Mouse (Mus musculus): ENCODE measurements around the gene Gapdhs. TPM values are rescaled to one million over a fixed set of nuclear protein-coding genes. Genes with fewer than 3 reads are reported as not detected.

Gene Gapdhs
- polyA plus RNA-seq, 1 experiment from 2014 or later = 0.46 TPM

DNA sequence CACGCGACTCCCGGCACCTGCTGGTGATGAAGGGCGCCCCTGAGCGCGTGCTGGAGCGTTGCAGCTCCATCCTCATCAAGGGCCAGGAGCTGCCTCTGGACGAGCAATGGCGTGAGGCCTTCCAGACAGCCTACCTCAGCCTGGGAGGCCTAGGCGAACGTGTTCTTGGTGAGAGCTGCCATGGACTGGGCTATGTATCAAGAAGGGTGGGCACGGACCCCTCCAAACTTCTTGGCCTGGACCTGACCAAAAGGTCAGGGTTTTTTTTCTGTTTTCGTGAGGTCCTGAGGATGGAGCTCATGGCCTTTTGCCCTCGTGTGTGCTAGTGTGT lies 25.8 kb downstream of the Gapdhs start:
- in situ Hi-C loops (cut with MboI; ENCODE audit: low pct_unique_long_range_greater_than_20kb) = no loop called here
- DNase-seq (ENCODE audit: low read depth, low spot score) (no peak), ATAC-seq (no peak)
- peaks cover 20% of the 10 kb centered on the region for H3K27me3 ChIP-seq
- ChIA-PET CTCF (no interaction called here), POLR2A (no interaction called here)
- TF ChIP-seq CTCF (IDR thresholded peaks at IDR 0.05) = no peak

DNA sequence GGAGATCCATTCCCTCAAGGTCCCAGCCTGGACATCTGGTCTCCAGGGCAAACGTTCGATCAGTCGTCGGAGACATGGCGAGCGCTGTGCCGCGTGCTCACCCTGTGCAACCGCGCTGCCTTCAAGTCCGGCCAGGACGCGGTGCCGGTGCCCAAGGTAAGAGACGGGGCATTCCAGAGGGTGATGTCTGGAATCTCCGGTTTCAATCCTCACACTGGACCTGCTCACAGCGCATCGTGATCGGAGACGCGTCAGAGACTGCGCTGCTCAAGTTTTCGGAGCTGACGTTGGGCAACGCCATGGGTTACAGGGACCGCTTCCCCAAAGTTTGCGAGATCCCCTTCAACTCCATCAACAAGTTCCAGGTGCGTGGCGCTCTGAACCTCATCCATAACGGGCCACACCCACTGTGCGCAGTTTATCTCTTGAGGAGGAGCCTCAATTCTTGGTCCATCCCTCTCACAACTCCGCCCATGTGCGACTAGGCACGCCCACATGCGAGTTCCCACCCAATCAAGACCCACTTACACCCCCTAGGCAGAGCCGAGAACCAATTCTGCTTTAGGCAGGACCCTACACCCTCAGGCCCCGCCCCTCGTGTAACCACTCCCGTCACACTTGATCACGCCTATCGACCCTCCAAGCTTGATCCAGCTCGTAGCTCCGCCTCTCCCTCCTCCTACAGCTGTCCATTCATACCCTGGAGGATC lies 26.3 kb downstream of the Gapdhs start:
- no peak for DNase-seq (ENCODE audit: low read depth, low spot score)
- TF ChIP-seq CTCF (IDR thresholded peaks at IDR 0.05) = no peak
- ChIA-PET POLR2A (no interaction called here), CTCF (no interaction called here)
- peaks cover 20% of the 10 kb centered on the region for H3K27me3 ChIP-seq
- peak; percentile 15 for ATAC-seq
- in situ Hi-C loops (cut with MboI; ENCODE audit: low pct_unique_long_range_greater_than_20kb) = no loop called here

DNA sequence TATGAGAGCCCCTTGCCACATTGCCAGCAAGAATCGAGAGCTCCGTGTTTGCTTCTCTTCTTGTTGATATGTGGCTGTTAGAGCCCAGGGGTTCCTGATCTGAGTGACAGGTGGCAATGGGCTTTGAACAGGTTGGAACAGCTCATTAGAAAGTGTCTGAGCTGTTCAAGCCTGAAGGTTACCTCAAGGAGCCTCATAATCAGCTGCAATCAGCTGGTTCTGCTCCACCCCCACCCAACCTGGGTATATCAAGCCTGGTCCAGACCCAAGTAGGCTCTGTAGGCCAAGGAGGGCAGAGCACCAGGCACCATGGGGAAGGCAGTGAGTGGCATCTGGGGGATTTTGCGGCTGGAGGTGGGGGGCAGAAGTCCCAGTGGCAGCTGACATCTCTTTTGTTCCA lies 31.5 kb downstream of the Gapdhs start, which contains the start of gene Atp4a:
Gene Atp4a (plus strand): TSS at position 268 of the 400 bp plus-strand sequence.
- ATAC-seq = no peak
- no peak for TF ChIP-seq CTCF (IDR thresholded peaks at IDR 0.05)

DNA sequence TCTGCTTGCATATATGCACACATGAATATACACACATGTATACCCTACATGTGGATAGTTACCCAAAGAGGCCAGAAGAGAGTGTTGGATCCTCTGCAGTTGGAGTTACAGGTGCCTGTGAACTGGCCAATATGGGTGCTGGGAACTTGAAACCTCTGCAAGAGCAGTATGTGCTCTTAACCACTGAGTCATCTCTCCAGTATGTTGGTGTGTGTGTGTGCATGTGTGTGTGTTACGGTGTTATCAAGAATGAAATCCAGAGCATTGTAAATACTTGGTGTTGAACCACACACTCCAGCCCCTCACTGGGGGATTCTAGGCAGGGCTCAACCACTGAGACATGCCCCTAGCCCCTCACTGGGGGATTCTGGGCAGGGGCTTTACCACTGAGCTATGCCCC lies 36.0 kb downstream of the Gapdhs start:
- ATAC-seq = no peak
- no peak for TF ChIP-seq CTCF (IDR thresholded peaks at IDR 0.05)
- H3K27me3 ChIP-seq = peaks cover 18% of the 10 kb centered on the region
- ChIA-PET POLR2A (no interaction called here), CTCF (interaction anchor here (1.5 kb wide), 1 partner anchor 41 kb away, joined by 4 read pairs; no protein-coding TSS in a partner anchor)
- in situ Hi-C loops (cut with MboI; ENCODE audit: low pct_unique_long_range_greater_than_20kb) = no loop called here
- no peak for DNase-seq (ENCODE audit: low read depth, low spot score)

More for the DNA sequence above, 31.5 kb downstream of the Gapdhs start, which contains the start of gene Atp4a:
- ChIA-PET POLR2A (no interaction called here), CTCF (no interaction called here)
- DNase-seq (ENCODE audit: low read depth, low spot score) = no peak
- peaks cover 29% of the 10 kb centered on the region for H3K27me3 ChIP-seq
- in situ Hi-C loops (cut with MboI; ENCODE audit: low pct_unique_long_range_greater_than_20kb) = no loop called here

DNA sequence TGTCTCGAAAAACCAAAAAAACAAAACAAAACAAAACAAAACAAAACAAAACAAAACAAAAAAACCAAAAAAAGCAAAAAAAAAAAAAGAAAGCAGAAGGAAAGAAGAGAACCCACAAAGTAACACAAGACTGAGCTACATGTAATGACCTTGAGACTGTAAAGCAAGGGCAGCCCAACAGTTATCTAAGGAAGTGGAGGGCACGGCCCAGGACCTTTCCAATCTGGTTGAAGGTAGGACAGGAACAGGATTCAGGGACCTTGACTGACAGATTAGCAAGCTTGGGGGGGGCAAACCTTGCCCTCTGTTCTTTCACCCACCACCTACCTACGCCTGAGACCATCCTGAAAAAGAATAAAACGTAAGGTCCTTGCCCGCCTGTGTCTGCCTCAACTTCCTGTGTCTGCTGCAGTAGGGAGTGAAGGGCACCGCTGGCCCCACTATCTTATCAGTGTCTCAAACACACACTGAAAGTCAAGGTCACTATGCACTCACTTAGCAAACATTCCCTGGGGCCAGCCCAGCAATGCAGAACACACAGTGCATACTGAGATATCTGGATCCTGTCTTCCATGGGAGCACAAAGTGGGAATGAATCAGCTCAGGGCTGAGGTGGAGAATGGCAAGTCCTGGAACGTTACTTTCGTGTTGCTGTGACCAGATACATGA lies 37.1 kb downstream of the Gapdhs start:
- ATAC-seq (no peak), DNase-seq (ENCODE audit: low read depth, low spot score) (no peak)
- CTCF ChIA-PET = no interaction called here
- TF ChIP-seq CTCF (IDR thresholded peaks at IDR 0.05) = no peak
- POLR2A ChIA-PET = no interaction called here
- peaks cover 18% of the 10 kb centered on the region for H3K27me3 ChIP-seq
- in situ Hi-C loops (cut with MboI; ENCODE audit: low pct_unique_long_range_greater_than_20kb) = no loop called here

DNA sequence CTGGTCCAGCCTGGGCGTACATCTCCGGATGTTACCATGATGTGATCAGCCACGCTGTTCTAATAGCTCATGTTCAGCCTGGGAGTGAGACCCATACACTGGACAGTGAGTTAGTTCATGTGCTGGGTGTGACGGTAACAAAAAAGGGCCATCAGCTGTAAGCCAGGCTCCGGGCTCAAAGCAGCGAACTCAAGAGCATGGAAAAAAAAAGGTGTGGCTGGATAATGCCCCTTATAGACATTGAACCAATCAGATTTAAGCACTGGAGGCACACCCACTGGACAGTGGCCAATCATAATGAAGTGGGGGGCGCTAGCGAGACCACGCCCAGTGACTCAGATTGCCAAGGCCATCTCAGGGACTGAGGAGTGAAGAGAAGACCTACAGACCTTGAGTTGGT lies 44.9 kb downstream of the Gapdhs start, which contains the start of gene 2200002J24Rik:
Gene 2200002J24Rik (plus strand): TSS at position 338 of the 400 bp plus-strand sequence.
- TF ChIP-seq CTCF (IDR thresholded peaks at IDR 0.05) = no peak
- no peak for ATAC-seq
- POLR2A ChIA-PET = no interaction called here
- in situ Hi-C loops (cut with MboI; ENCODE audit: low pct_unique_long_range_greater_than_20kb) = no loop called here
- CTCF ChIA-PET = no interaction called here
- no peak for DNase-seq (ENCODE audit: low read depth, low spot score)
- peaks cover 10% of the 10 kb centered on the region for H3K27me3 ChIP-seq

DNA sequence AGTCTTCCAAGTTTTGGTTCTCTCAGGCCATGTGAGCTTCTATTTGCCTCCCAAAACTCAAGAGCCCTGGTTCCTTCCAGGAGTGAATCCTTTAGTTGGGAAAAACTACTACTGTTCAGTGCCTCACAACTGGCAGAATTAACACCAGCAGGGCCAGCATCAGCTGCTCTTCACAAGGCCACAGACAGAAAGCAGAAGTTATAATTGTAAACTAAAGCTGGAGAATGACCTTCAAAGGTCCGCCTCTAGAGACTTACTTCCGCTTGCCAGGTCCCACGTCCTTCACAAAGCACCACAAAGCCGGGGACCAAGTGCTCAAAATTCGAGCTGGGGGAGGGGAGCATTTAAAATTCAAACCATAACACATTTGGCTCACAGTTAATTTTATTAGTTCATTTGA lies 45.4 kb downstream of the Gapdhs start:
- TF ChIP-seq CTCF (IDR thresholded peaks at IDR 0.05) = no peak
- in situ Hi-C loops (cut with MboI; ENCODE audit: low pct_unique_long_range_greater_than_20kb) = no loop called here
- ChIA-PET CTCF (no interaction called here), POLR2A (interaction anchor here (1.0 kb wide), 1 partner anchor 10 kb away, joined by 3 read pairs; no protein-coding TSS in a partner anchor)
- H3K27me3 ChIP-seq = peaks cover 9% of the 10 kb centered on the region
- no peak for ATAC-seq
- DNase-seq (ENCODE audit: low read depth, low spot score) = no peak

DNA sequence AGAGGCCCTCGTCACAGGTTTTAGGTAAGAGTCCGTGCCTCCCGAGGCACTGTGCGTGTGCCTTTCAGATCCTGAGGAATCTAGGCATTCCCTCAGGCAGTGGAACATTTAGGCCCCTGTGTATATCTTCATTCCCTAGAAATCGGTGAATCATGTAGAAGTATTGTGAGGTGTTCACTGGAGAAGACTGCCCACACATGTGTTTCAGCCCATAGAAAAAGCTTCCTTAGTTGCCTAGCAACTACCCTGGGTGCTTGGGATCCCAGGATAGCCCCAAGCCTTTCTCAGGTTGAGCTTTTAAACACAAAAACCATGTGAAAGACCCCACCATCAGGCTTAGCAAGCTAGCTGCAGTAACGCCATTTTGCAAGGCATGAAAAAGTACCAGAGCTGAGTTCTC lies 55.2 kb downstream of the Gapdhs start:
- DNase-seq (ENCODE audit: low read depth, low spot score) (peak; percentile 7), ATAC-seq (no peak)
- no peaks in the 10 kb centered on the region for H3K27me3 ChIP-seq
- ChIA-PET CTCF (no interaction called here), POLR2A (interaction anchor here (1.0 kb wide), 1 partner anchor 9 kb away, joined by 3 read pairs; no protein-coding TSS in a partner anchor)
- in situ Hi-C loops (cut with MboI; ENCODE audit: low pct_unique_long_range_greater_than_20kb) = no loop called here
- no peak for TF ChIP-seq CTCF (IDR thresholded peaks at IDR 0.05)

DNA sequence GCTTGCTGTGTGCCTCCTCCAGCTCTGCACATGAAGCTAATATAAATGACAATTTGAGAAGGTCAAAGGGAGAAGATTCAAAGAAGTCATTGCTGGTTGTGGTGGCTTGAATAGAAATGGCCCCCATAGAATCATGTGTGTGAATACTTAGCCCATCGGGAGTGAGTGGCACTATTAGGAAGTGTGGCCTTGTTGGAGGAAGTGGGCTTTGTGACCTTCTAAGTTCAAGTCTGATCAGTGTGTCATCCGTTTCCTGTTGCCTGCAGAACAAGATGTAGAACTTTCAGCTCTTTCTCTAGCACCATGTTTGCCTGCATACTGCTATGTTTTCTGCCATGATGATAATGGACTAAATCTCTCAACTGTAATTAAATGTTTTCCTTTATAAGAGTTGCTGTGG lies 60.1 kb downstream of the Gapdhs start:
- POLR2A ChIA-PET = no interaction called here
- ATAC-seq (no peak), DNase-seq (ENCODE audit: low read depth, low spot score) (no peak)
- no peaks in the 10 kb centered on the region for H3K27me3 ChIP-seq
- CTCF ChIA-PET = interaction anchor here (0.7 to 1.6 kb wide), 2 partner anchors 11 to 14 kb away, joined by 3 to 6 read pairs; no protein-coding TSS in a partner anchor
- no peak for TF ChIP-seq CTCF (IDR thresholded peaks at IDR 0.05)
- in situ Hi-C loops (cut with MboI; ENCODE audit: low pct_unique_long_range_greater_than_20kb) = no loop called here

DNA sequence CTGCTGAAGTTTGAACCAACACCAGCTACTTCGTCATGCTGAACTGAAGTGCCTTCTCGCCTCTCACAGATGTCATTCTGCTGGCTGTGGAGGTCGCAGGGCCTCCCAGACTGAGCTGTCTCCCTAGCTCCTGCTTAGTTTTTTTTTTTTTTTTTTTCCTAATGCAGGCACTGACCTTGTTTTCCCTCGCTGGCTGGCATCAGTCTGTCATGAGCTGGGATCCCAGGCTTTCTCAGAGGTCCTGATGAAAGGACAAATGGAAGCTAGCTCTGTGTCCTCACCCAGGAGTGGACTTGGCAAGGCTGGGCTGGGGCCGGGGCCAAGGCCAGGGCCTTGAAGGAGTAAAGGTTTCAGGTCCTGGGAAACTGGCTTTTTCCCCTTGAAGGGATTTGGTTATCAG lies 61.6 kb downstream of the Gapdhs start:
- no peak for TF ChIP-seq CTCF (IDR thresholded peaks at IDR 0.05)
- ChIA-PET POLR2A (no interaction called here), CTCF (no interaction called here)
- no peaks in the 10 kb centered on the region for H3K27me3 ChIP-seq
- no peak for DNase-seq (ENCODE audit: low read depth, low spot score)
- ATAC-seq = no peak
- in situ Hi-C loops (cut with MboI; ENCODE audit: low pct_unique_long_range_greater_than_20kb) = no loop called here

Other genes with a start within 250 kb of the Gapdhs start
- gene Arhgap33, start 208.6 kb downstream of the Gapdhs start, polyA plus RNA-seq (2021) = 5.4 TPM
- gene Hspb6, start 191.5 kb downstream of the Gapdhs start, polyA plus RNA-seq (2021) = 29.8 TPM
- 19.5 TPM for gene Proser3, start 191.4 kb downstream of the Gapdhs start, polyA plus RNA-seq (2021)
- 36.4 TPM for gene Lin37, start 183.8 kb downstream of the Gapdhs start, polyA plus RNA-seq (2021)
- 47.8 TPM for gene U2af1l4, start 180.4 kb downstream of the Gapdhs start, polyA plus RNA-seq (2021)
- 3.6 TPM for gene Gm49396, start 180.3 kb downstream of the Gapdhs start, polyA plus RNA-seq (2021)
- 104 TPM for gene Psenen, start 180.1 kb downstream of the Gapdhs start, polyA plus RNA-seq (2021)
- 1.0 TPM for gene Igflr1, start 178.3 kb downstream of the Gapdhs start, polyA plus RNA-seq (2021)
- 40.7 TPM for gene Kmt2b, start 155.0 kb downstream of the Gapdhs start, polyA plus RNA-seq (2021)
- 1.9 TPM for gene Zbtb32, start 144.8 kb downstream of the Gapdhs start, polyA plus RNA-seq (2021)
- 0.47 TPM for gene Upk1a, start 130.8 kb downstream of the Gapdhs start, polyA plus RNA-seq (2021)
- gene Cox6b1, start 117.5 kb downstream of the Gapdhs start, polyA plus RNA-seq (2021) = 1,119 TPM
- not detected for gene Etv2, start 107.8 kb downstream of the Gapdhs start, polyA plus RNA-seq (2021)
- gene Rbm42, start 93.4 kb downstream of the Gapdhs start, polyA plus RNA-seq (2021) = 92.6 TPM
- 13.3 TPM for gene Haus5, start 78.7 kb downstream of the Gapdhs start, polyA plus RNA-seq (2021)
- not detected for gene Pmis2, start 72.1 kb downstream of the Gapdhs start, polyA plus RNA-seq (2021)
- 0.13 TPM for gene 2200002J24Rik, start 44.8 kb downstream of the Gapdhs start, polyA plus RNA-seq (2021)
- not detected for gene Atp4a, start 31.5 kb downstream of the Gapdhs start, polyA plus RNA-seq (2021)
- gene Tmem147, start 14.1 kb downstream of the Gapdhs start, polyA plus RNA-seq (2021) = 177 TPM
- 8.5 TPM for gene Sbsn, start 7.8 kb upstream of the Gapdhs start, polyA plus RNA-seq (2021)
- gene Dmkn, start 20.1 kb upstream of the Gapdhs start, polyA plus RNA-seq (2021) = 0.26 TPM
- not detected for gene Krtdap, start 44.2 kb upstream of the Gapdhs start, polyA plus RNA-seq (2021)
- not detected for gene Ffar2, start 80.1 kb upstream of the Gapdhs start, polyA plus RNA-seq (2021)
- gene Ffar3, start 112.5 kb upstream of the Gapdhs start, polyA plus RNA-seq (2021) = not detected
- not detected for gene Ffar1, start 117.9 kb upstream of the Gapdhs start, polyA plus RNA-seq (2021)
- not detected for gene Cd22, start 136.7 kb upstream of the Gapdhs start, polyA plus RNA-seq (2021)
- gene Mag, start 171.2 kb upstream of the Gapdhs start, polyA plus RNA-seq (2021) = not detected
- gene Hamp2, start 181.0 kb upstream of the Gapdhs start, polyA plus RNA-seq (2021) = not detected
- gene Hamp, start 200.4 kb upstream of the Gapdhs start, polyA plus RNA-seq (2021) = not detected
- gene Usf2, start 213.1 kb upstream of the Gapdhs start, polyA plus RNA-seq (2021) = 114 TPM
- gene Lsr, start 229.8 kb upstream of the Gapdhs start, polyA plus RNA-seq (2021) = 15.1 TPM
- gene Fam187b, start 230.1 kb upstream of the Gapdhs start, polyA plus RNA-seq (2021) = 1.0 TPM